Mouse (Mus musculus): ENCODE results near the gene Tsga13.

Tsga13 gene

GRCm38 (mm10) chr6:30915473-30915872, at the start of gene Tsga13:
Gene Tsga13 (minus strand): TSS chr6:30915573.
- no peak for DNase-seq (ENCODE audit: low read depth, low spot score)

GRCm38 (mm10) chr6:30958736-30959540, 43.6 kb upstream of the Tsga13 start, which contains the start of gene Klf14:
Gene Klf14 (minus strand): TSS chr6:30959078.
- no peak for DNase-seq (ENCODE audit: low read depth, low spot score)

- peak; percentile 34 for DNase-seq (ENCODE audit: low read depth, low spot score)
Measured at GRCm38 (mm10) chr6:30957784-30958735, 42.7 kb upstream of the Tsga13 start.

GRCm38 (mm10) chr6:30939264-30939663, 23.9 kb upstream of the Tsga13 start:
- DNase-seq (ENCODE audit: low read depth, low spot score), result no peak

GRCm38 (mm10) chr6:30922821-30923220, 7.4 kb upstream of the Tsga13 start:
- DNase-seq (ENCODE audit: low read depth, low spot score), result peak; percentile 35

- no peak for DNase-seq (ENCODE audit: low read depth, low spot score)
Measured at GRCm38 (mm10) chr6:30921826-30922225, 6.5 kb upstream of the Tsga13 start.

- peak; percentile 87 for DNase-seq (ENCODE audit: low read depth, low spot score)
Measured at GRCm38 (mm10) chr6:30920834-30921675, 5.7 kb upstream of the Tsga13 start.

- DNase-seq (ENCODE audit: low read depth, low spot score), result peak; percentile 92
Measured at GRCm38 (mm10) chr6:30907970-30908369, 7.4 kb downstream of the Tsga13 start.

- DNase-seq (ENCODE audit: low read depth, low spot score), result no peak
Measured at GRCm38 (mm10) chr6:30904911-30905310, 10.5 kb downstream of the Tsga13 start.

GRCm38 (mm10) chr6:30904033-30904432, 11.3 kb downstream of the Tsga13 start:
- no peak for DNase-seq (ENCODE audit: low read depth, low spot score)

- no peak for DNase-seq (ENCODE audit: low read depth, low spot score)
Measured at GRCm38 (mm10) chr6:30897520-30897919, 17.9 kb downstream of the Tsga13 start.

- no peak for DNase-seq (ENCODE audit: low read depth, low spot score)
Measured at GRCm38 (mm10) chr6:30896986-30897327, 18.4 kb downstream of the Tsga13 start.

- peak; percentile 96 for DNase-seq (ENCODE audit: low read depth, low spot score)
Measured at GRCm38 (mm10) chr6:30896195-30896985, 19.0 kb downstream of the Tsga13 start, which contains the start of gene Copg2. Gene Copg2 (minus strand): TSS chr6:30896794.

- DNase-seq (ENCODE audit: low read depth, low spot score), result peak; percentile 43
Measured at GRCm38 (mm10) chr6:30895819-30896194, 19.6 kb downstream of the Tsga13 start.

GRCm38 (mm10) chr6:30893081-30893480, 22.3 kb downstream of the Tsga13 start:
- no peak for DNase-seq (ENCODE audit: low read depth, low spot score)

GRCm38 (mm10) chr6:30891761-30892160, 23.6 kb downstream of the Tsga13 start:
- DNase-seq (ENCODE audit: low read depth, low spot score), result no peak

- DNase-seq (ENCODE audit: low read depth, low spot score), result no peak
Measured at GRCm38 (mm10) chr6:30884856-30885255, 30.5 kb downstream of the Tsga13 start.

- peak; percentile 85 for DNase-seq (ENCODE audit: low read depth, low spot score)
Measured at GRCm38 (mm10) chr6:30883491-30883890, 31.9 kb downstream of the Tsga13 start.

- no peak for DNase-seq (ENCODE audit: low read depth, low spot score)
Measured at GRCm38 (mm10) chr6:30876661-30877060, 38.7 kb downstream of the Tsga13 start.

- DNase-seq (ENCODE audit: low read depth, low spot score), result no peak
Measured at GRCm38 (mm10) chr6:30866501-30866900, 48.9 kb downstream of the Tsga13 start.

All from brain, adult 2 months (tissue).